Mouse (Mus musculus) left cerebral cortex, adult 11 months (tissue): ENCODE data around the gene Sept5.

Source experiments
- DNase-seq: peaks from one replicate; pipeline ENCODE4 v3.0.0; 2022; ENCODE audit warnings: low spot score

Sept5 gene

GRCm38 (mm10) chr16:18583169-18583568 lies 46.6 kb downstream of the Sept5 start:
- no peak for DNase-seq

DNA sequence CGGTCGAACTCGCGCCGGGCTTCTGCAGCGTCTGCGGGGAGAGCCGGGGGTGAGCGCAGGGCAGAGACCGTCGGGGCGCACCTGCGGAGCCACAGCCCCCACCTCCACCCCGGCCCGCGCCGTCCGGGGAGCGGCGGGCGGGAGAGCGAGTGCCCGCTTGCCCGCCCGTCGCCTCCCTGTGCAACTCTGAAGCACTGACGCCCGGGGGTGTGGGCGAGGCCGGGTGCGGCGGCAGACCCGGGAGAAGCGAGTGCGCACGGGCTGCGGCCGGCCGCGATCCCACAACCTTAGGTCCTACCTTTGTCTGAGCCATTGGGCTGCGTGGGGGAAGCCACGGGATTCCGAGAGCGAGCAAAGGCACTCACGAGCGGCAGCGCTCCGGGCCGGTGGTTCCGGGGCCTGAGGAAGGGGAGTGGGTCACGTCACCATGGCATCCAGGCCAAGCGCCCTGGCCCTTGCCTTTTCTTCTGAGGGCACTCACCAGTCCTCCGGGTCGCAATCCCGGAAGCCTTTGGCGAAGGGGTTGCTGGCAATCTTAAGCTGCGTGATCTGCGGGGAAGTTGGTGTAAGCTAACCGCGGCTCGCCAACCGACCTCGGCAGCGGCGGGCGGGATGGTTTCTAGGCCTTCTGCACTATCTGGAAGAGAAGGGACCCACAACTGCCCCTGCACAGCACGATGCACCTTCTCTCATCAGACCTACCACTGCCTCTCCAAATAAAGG lies 47.2 kb downstream of the Sept5 start:
- DNase-seq: no peak

DNA sequence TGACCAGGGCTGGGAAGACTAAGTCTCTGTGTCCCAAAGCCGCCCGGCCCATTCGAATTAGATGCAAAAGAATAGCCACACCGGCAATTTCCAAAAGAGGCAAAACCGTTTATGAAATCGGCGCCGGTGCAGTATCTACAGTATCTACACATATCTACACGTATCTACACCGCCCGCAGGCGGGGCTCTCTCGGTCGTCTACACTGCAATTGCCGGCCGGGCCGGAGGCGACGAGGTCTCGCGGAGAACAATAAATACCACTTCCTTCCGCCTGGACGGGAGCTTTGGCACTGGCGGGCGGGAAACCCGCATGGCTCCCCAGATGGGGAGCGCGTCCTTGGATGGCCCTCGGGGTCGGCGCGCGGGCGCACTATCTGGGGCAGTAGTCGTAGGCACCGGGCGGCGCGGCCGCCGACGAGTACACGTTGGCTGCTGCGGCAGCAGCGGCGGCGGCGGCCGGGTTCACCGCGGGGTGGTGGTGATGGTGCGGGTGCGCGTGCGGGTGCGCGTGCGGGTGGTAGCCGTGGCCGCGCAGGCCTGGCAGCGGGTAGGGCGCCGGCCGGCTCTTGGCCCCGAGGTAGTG lies 48.0 kb downstream of the Sept5 start:
- DNase-seq: no peak

DNA sequence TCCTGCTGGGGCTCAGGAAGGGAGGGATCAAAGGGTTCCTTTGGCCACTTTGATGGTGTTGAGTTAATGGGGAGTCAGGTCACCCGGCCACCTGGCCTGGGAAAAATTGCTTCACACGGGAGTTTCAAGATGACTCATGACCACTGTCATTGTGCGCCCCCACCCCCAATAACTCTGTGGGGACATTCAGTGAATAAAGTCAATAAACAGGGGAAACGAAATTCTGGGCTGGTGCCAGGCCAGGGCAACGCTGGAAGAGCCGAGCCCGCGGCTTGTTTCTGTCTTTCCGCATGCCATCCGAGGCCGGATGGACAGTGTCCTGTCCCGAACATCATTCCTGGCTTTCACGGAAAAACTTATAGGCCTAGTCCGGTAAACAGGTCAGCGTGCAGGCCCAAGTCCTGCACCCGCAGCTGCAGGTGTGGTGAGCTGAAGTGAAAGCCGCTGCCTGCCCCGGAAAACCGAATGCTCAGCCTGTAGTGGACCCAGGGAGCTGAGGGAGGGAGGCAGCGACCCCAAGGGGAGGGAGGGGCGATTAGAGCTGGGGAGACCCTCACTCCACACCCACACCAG lies 48.6 kb downstream of the Sept5 start:
- DNase-seq: no peak

- DNase-seq: no peak
Measured at GRCm38 (mm10) chr16:18580389-18580788, 49.4 kb downstream of the Sept5 start.

DNA sequence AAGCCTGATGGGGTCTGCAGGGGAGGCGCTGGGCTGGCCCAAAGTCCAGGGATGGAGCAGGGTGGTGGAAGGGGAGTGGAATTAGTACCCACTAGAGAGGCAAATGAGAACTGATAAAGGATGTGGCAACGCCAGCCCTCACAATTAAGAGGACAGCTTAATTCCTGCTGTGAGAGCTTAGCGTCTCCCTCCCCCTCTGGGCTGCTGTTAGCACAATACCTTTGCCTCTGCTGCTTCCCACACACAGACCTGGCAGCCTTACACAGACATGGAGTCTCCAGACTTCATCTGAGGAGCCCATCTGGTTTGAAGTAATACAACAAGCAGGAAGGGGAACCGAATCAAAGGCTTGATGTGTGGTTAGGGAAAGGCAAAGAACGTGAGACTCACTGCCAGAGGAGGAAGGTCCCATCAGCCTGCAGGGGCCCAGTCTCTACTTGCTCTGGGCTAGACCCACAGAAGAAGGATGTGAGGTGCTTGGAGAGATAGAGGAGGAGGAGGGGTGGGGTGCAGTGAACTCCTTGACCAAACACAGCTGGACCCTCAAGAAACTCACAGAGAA lies 52.1 kb downstream of the Sept5 start:
- no peak for DNase-seq

GRCm38 (mm10) chr16:18577071-18577470 lies 52.7 kb downstream of the Sept5 start:
- no peak for DNase-seq

DNA sequence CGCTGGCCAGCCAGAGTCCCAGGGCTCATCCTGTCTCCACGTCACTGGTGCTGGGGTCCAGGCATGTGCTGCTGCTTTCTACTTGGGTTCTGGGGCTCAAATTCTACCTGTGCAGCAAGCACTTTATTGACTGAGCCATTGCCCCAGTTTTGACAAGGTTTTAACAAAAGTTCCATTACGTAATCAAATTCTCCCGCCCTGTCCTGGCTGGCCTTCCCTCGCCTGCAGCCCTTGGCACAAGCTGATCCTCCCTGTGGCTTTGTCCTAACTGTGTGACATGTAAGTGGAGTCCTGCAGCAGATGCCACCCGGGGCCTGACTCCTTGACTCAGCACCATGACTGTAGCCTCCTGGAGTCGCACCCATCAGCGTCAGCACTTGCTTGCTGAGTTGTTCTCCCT lies 55.6 kb downstream of the Sept5 start:
- DNase-seq: no peak
